Mouse (Mus musculus): ENCODE results near the gene Pkp1.
A peak's percentile ranks its signal among the peaks of the same experiment; 100 is the strongest.

Pkp1 gene

GRCm38 (mm10) chr1:135918644-135919407 lies at the start of gene Pkp1:
Gene Pkp1 (minus strand): TSS chr1:135919207.
- DNase-seq (ENCODE audit: low spot score): no peak

GRCm38 (mm10) chr1:135967739-135968138 lies 48.7 kb upstream of the Pkp1 start:
- no peak for DNase-seq (ENCODE audit: low spot score)

- no peak for DNase-seq (ENCODE audit: low spot score)
These were observed 45.6 kb upstream of the Pkp1 start for GRCm38 (mm10) chr1:135964561-135964960.

GRCm38 (mm10) chr1:135963177-135963576 lies 44.2 kb upstream of the Pkp1 start:
- DNase-seq (ENCODE audit: low spot score): no peak

- DNase-seq (ENCODE audit: low spot score): peak; percentile 88
These were observed 39.5 kb upstream of the Pkp1 start for GRCm38 (mm10) chr1:135958483-135958882.

- DNase-seq (ENCODE audit: low spot score): no peak
These were observed 29.9 kb upstream of the Pkp1 start for GRCm38 (mm10) chr1:135948871-135949270.

GRCm38 (mm10) chr1:135946247-135946646 lies 27.2 kb upstream of the Pkp1 start:
- no peak for DNase-seq (ENCODE audit: low spot score)

GRCm38 (mm10) chr1:135945711-135946110 lies 26.7 kb upstream of the Pkp1 start:
- peak; percentile 77 for DNase-seq (ENCODE audit: low spot score)

- peak; percentile 96 for DNase-seq (ENCODE audit: low spot score)
These were observed 25.7 kb upstream of the Pkp1 start for GRCm38 (mm10) chr1:135944526-135945259.

GRCm38 (mm10) chr1:135943713-135944112 lies 24.7 kb upstream of the Pkp1 start:
- no peak for DNase-seq (ENCODE audit: low spot score)

- no peak for DNase-seq (ENCODE audit: low spot score)
These were observed 23.1 kb upstream of the Pkp1 start for GRCm38 (mm10) chr1:135942116-135942515.

- DNase-seq (ENCODE audit: low spot score): no peak
These were observed 22.4 kb upstream of the Pkp1 start for GRCm38 (mm10) chr1:135941259-135942006.

- DNase-seq (ENCODE audit: low spot score): no peak
These were observed 17.1 kb upstream of the Pkp1 start for GRCm38 (mm10) chr1:135936091-135936490.

- DNase-seq (ENCODE audit: low spot score): no peak
These were observed 14.8 kb upstream of the Pkp1 start for GRCm38 (mm10) chr1:135933704-135934293.

GRCm38 (mm10) chr1:135929876-135930275 lies 10.9 kb upstream of the Pkp1 start:
- DNase-seq (ENCODE audit: low spot score): no peak

- DNase-seq (ENCODE audit: low spot score): no peak
These were observed 6.8 kb upstream of the Pkp1 start for GRCm38 (mm10) chr1:135925848-135926247.

GRCm38 (mm10) chr1:135924377-135924994 lies 5.5 kb upstream of the Pkp1 start:
- DNase-seq (ENCODE audit: low spot score): no peak

- DNase-seq (ENCODE audit: low spot score): no peak
These were observed 4.2 kb upstream of the Pkp1 start for GRCm38 (mm10) chr1:135923229-135923628.

- DNase-seq (ENCODE audit: low spot score): no peak
These were observed 1.8 kb downstream of the Pkp1 start for GRCm38 (mm10) chr1:135917206-135917605.

- no peak for DNase-seq (ENCODE audit: low spot score)
These were observed 2.4 kb downstream of the Pkp1 start for GRCm38 (mm10) chr1:135916486-135917058.

GRCm38 (mm10) chr1:135913657-135914056 lies 5.3 kb downstream of the Pkp1 start:
- no peak for DNase-seq (ENCODE audit: low spot score)
